Comparison of ENCODE assay signal across 8 mouse cellular contexts in genomic region chr10:127619941-127620405, GRCm38 (mm10). TPM values are rescaled to one million over a fixed set of nuclear protein-coding genes. Genes with fewer than 3 reads are reported as not detected.
DNase-seq lines count a peak whose midpoint lies in the region; ATAC-seq lines count a peak whose summit lies in the region.

No protein-coding gene starts in this region.

- ATAC-seq in kidney, embryonic 16.5 days (ENCODE audit: low FRiP score, low TSS enrichment), result no peak
- no peak for ATAC-seq in limb, embryonic 15.5 days (ENCODE audit: insufficient number of reproducible peaks, low FRiP score, low TSS enrichment, low read depth)
- peak; percentile 5; the same call in 1 of the 2 replicates for ATAC-seq in neural tube, embryonic 15.5 days (ENCODE audit: low FRiP score)

- peak overlapping the region; percentile 81 for H3K9ac ChIP-seq in kidney, embryonic 16.5 days (replicated peaks; ENCODE audit: low read length)
- H3K9ac ChIP-seq in limb, embryonic 15.5 days, result peak overlapping the region; percentile 80
- peak overlapping the region; percentile 94 for H3K9ac ChIP-seq in neural tube, embryonic 15.5 days (replicated peaks)

- H3K9me3 ChIP-seq in kidney, embryonic 16.5 days (ENCODE audit: low read length), result no peaks in the 10 kb centered on the region
- H3K9me3 ChIP-seq in limb, embryonic 15.5 days, result no peaks in the 10 kb centered on the region
- no peaks in the 10 kb centered on the region for H3K9me3 ChIP-seq in neural tube, embryonic 15.5 days (replicated peaks)

- H3K27ac ChIP-seq in kidney, embryonic 16.5 days (ENCODE audit: low read length), result peak overlapping the region; percentile 85
- H3K27ac ChIP-seq in brown adipose tissue, adult 24 weeks (replicated peaks; ENCODE audit: low read depth, low read length), result peak overlapping the region; percentile 48
- peak overlapping the region; percentile 93 for H3K27ac ChIP-seq in limb, embryonic 15.5 days
- peak overlapping the region; percentile 85 for H3K27ac ChIP-seq in neural tube, embryonic 15.5 days (replicated peaks)

- H3K36me3 ChIP-seq in kidney, embryonic 16.5 days (ENCODE audit: insufficient read depth, low read length), result no peaks in the 10 kb centered on the region
- no peaks in the 10 kb centered on the region; the same call in 1 of the 2 replicates for H3K36me3 ChIP-seq in limb, embryonic 15.5 days
- no peaks in the 10 kb centered on the region for H3K36me3 ChIP-seq in neural tube, embryonic 15.5 days

- H3K4me1 ChIP-seq in kidney, embryonic 16.5 days (ENCODE audit: insufficient read depth, low read length), result peaks cover 64% of the 10 kb centered on the region
- H3K4me1 ChIP-seq in brown adipose tissue, adult 24 weeks (ENCODE audit: control insufficient read depth, insufficient read depth, insufficient read length, low read length), result peaks cover 28% of the 10 kb centered on the region
- peaks cover 52% of the 10 kb centered on the region for H3K4me1 ChIP-seq in limb, embryonic 15.5 days
- peaks cover 60% of the 10 kb centered on the region for H3K4me1 ChIP-seq in neural tube, embryonic 15.5 days

- 0 out of 2 replicates have a peak, but pooled peaks cover 3% of the 10 kb centered on the region for H3K27me3 ChIP-seq in kidney, embryonic 16.5 days (ENCODE audit: insufficient read depth, low read length)
- H3K27me3 ChIP-seq in limb, embryonic 15.5 days, result no peaks in the 10 kb centered on the region
- no peaks in the 10 kb centered on the region for H3K27me3 ChIP-seq in neural tube, embryonic 15.5 days (replicated peaks)

- 5% methylated on average over 12 of the region's 12 CpGs for WGBS in kidney, embryonic 16.5 days
- WGBS in limb, embryonic 15.5 days, result 1% methylated on average over 12 of the region's 12 CpGs
- 3% methylated on average over 11 of the region's 12 CpGs for WGBS in neural tube, embryonic 15.5 days

- H3K4me2 ChIP-seq in kidney, embryonic 16.5 days (replicated peaks; ENCODE audit: low read depth, low read length), result peak overlapping the region; percentile 96
- H3K4me2 ChIP-seq in limb, embryonic 15.5 days, result peak overlapping the region; percentile 86
- H3K4me2 ChIP-seq in neural tube, embryonic 15.5 days, result peak overlapping the region; percentile 98

- peak overlapping the region; percentile 74 for H3K4me3 ChIP-seq in kidney, embryonic 16.5 days (ENCODE audit: low read length)
- H3K4me3 ChIP-seq in brown adipose tissue, adult 24 weeks (ENCODE audit: insufficient read depth, low read depth, low read length), result peak overlapping the region; percentile 85
- H3K4me3 ChIP-seq in limb, embryonic 15.5 days, result peak overlapping the region; percentile 78
- peak overlapping the region; percentile 72 for H3K4me3 ChIP-seq in neural tube, embryonic 15.5 days (replicated peaks)

- no peak for DNase-seq in kidney, adult 9 months
- DNase-seq in gastrocnemius, postnatal 14 days, result peak; percentile 41
- no peak for DNase-seq in left cerebral cortex, adult 18-20 months (ENCODE audit: low spot score in 2 of 2)
- DNase-seq in thymus, postnatal 36 days, result no peak

- intact Hi-C loops in gastrocnemius, postnatal 14 days (cut with DNase I; ENCODE audit: low total_unique reads), result no loop called here

RNA-seq across cellular contexts. Expression of gene Lrp1, which starts 1.0 kb away (rescaled TPM):
- polyA plus RNA-seq in kidney, embryonic 16.5 days (2015; fragmentation: Nextera tagmentation; extraction: Ambion mirVana), result 70.9 and 71.7 TPM in 2 replicates
- 43.8 and 47.2 TPM in 2 replicates for polyA plus RNA-seq in brown adipose tissue, adult 24 weeks (2012; ENCODE audit: insufficient read depth, insufficient read length, missing spikeins)
- 100 to 1,000 TPM in 1 of 2 experiments, 10 to 100 TPM in 1; 73.8 to 101 TPM for total RNA-seq in gastrocnemius, postnatal 14 days (2021)
- polyA plus RNA-seq in limb, embryonic 15.5 days (2015; fragmentation: Nextera tagmentation; extraction: Ambion mirVana), result 146 and 148 TPM in 2 replicates
- 102 and 108 TPM in 2 replicates for polyA plus RNA-seq in neural tube, embryonic 15.5 days (2015; fragmentation: Nextera tagmentation; extraction: Ambion mirVana)
- 100 to 1,000 TPM; 264 to 276 TPM for total RNA-seq in left cerebral cortex, adult 18-20 months (2021)

RNA-seq across cellular contexts. Expression of gene Stat6, which starts 22.8 kb away (rescaled TPM):
- 33.8 and 37.4 TPM in 2 replicates for polyA plus RNA-seq in kidney, embryonic 16.5 days (2015; fragmentation: Nextera tagmentation; extraction: Ambion mirVana)
- 24.7 and 28.8 TPM in 2 replicates for polyA plus RNA-seq in brown adipose tissue, adult 24 weeks (2012; ENCODE audit: insufficient read depth, insufficient read length, missing spikeins)
- 10 to 100 TPM; 16.1 to 16.6 TPM for total RNA-seq in gastrocnemius, postnatal 14 days (2021)
- polyA plus RNA-seq in limb, embryonic 15.5 days (2015; fragmentation: Nextera tagmentation; extraction: Ambion mirVana), result 36.7 and 38.9 TPM in 2 replicates
- 5.0 and 11.5 TPM in 2 replicates for polyA plus RNA-seq in neural tube, embryonic 15.5 days (2015; fragmentation: Nextera tagmentation; extraction: Ambion mirVana)
- 10 to 100 TPM; 15.9 to 17.8 TPM for total RNA-seq in left cerebral cortex, adult 18-20 months (2021)

RNA-seq across cellular contexts. Expression of gene Nemp1, which starts 46.7 kb away (rescaled TPM):
- polyA plus RNA-seq in kidney, embryonic 16.5 days (2015; fragmentation: Nextera tagmentation; extraction: Ambion mirVana), result 10.6 and 10.7 TPM in 2 replicates
- polyA plus RNA-seq in brown adipose tissue, adult 24 weeks (2012; ENCODE audit: insufficient read depth, insufficient read length, missing spikeins), result 1.0 and 2.5 TPM in 2 replicates
- 1 to 10 TPM; 2.3 to 2.7 TPM for total RNA-seq in gastrocnemius, postnatal 14 days (2021)
- polyA plus RNA-seq in limb, embryonic 15.5 days (2015; fragmentation: Nextera tagmentation; extraction: Ambion mirVana), result 8.3 and 8.5 TPM in 2 replicates
- 3.4 and 4.7 TPM in 2 replicates for polyA plus RNA-seq in neural tube, embryonic 15.5 days (2015; fragmentation: Nextera tagmentation; extraction: Ambion mirVana)
- 1 to 10 TPM; 4.6 to 5.1 TPM for total RNA-seq in left cerebral cortex, adult 18-20 months (2021)

RNA-seq across cellular contexts. Expression of gene Nab2, which starts 48.4 kb away (rescaled TPM):
- polyA plus RNA-seq in kidney, embryonic 16.5 days (2015; fragmentation: Nextera tagmentation; extraction: Ambion mirVana), result 28.8 and 32.1 TPM in 2 replicates
- 4.2 and 6.3 TPM in 2 replicates for polyA plus RNA-seq in brown adipose tissue, adult 24 weeks (2012; ENCODE audit: insufficient read depth, insufficient read length, missing spikeins)
- 1 to 10 TPM; 4.9 to 5.5 TPM for total RNA-seq in gastrocnemius, postnatal 14 days (2021)
- polyA plus RNA-seq in limb, embryonic 15.5 days (2015; fragmentation: Nextera tagmentation; extraction: Ambion mirVana), result 23.7 and 24.4 TPM in 2 replicates
- polyA plus RNA-seq in neural tube, embryonic 15.5 days (2015; fragmentation: Nextera tagmentation; extraction: Ambion mirVana), result 2.5 and 4.8 TPM in 2 replicates
- 10 to 100 TPM; 58.2 to 71.7 TPM for total RNA-seq in left cerebral cortex, adult 18-20 months (2021)
